Mouse (Mus musculus): Measurements from ENCODE around the gene Ly6g5c.

Ly6g5c gene

GRCm38 (mm10) chr17:35108097-35108496, at the start of gene Ly6g5c:
Gene Ly6g5c, plus strand, starts transcription at chr17:35108279.
- no peak for DNase-seq (ENCODE audit: extremely low read depth, low read depth, low spot score)

- no peak for DNase-seq (ENCODE audit: extremely low read depth, low read depth, low spot score)
These were observed 49.8 kb upstream of the Ly6g5c start for GRCm38 (mm10) chr17:35058316-35058715.

GRCm38 (mm10) chr17:35058911-35059892, 48.9 kb upstream of the Ly6g5c start, which contains the start of gene Ddah2:
Gene Ddah2, plus strand, starts transcription at chr17:35059035.
- DNase-seq (ENCODE audit: extremely low read depth, low read depth, low spot score), result no peak

GRCm38 (mm10) chr17:35060071-35060470, 48.0 kb upstream of the Ly6g5c start:
- no peak for DNase-seq (ENCODE audit: extremely low read depth, low read depth, low spot score)

DNA sequence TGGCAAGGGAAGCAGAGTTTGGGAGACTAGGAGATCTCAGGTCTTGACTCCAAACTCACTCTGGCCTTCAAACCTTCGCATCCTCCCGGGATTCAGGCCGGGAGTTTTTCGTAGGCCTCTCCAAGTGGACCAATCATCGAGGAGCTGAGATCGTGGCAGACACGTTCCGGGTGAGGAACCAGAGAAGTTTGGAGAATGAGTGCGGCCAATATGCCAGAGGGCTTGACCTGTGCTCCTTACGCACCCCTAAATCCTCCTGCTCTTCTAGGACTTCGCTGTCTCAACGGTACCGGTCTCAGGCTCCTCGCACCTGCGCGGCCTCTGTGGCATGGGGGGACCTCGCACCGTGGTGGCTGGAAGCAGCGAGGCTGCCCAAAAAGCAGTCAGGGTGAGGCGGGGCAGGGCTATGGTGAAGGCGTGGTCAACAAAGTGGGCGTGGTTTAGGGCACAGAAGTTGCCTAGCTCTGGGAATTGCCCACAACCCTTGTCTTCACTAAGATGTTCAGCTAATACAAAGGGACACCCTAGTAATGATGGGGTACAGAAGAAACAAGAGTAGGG, 47.3 kb upstream of the Ly6g5c start:
- DNase-seq (ENCODE audit: extremely low read depth, low read depth, low spot score), result no peak

GRCm38 (mm10) chr17:35061299-35061698, 46.8 kb upstream of the Ly6g5c start:
- DNase-seq (ENCODE audit: extremely low read depth, low read depth, low spot score), result no peak

DNA sequence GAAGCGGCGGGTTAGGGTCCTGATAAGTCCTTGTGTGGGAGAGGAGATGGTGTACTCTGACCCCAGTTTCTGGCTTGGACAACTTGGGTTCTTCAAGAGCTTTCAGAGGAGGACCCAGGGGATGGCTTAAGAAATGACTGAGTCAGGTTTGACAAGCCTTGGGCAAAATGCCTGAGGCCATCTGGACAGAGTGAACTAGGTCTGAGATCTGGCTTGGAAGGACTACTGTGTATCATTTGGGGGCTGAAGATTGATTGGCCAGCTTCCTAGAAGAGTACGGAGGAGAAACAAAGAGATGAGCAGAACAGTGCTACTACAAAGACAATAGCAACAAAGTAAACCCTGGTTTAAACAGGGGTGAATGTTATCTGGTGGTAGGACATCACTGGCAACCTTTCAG, 44.6 kb upstream of the Ly6g5c start:
- DNase-seq (ENCODE audit: extremely low read depth, low read depth, low spot score), result no peak

GRCm38 (mm10) chr17:35064378-35064877, 43.7 kb upstream of the Ly6g5c start:
- no peak for DNase-seq (ENCODE audit: extremely low read depth, low read depth, low spot score)

- peak; percentile 91 for DNase-seq (ENCODE audit: extremely low read depth, low read depth, low spot score)
These were observed 42.8 kb upstream of the Ly6g5c start, which contains the start of gene Ly6g6c for GRCm38 (mm10) chr17:35064951-35065947. Gene Ly6g6c, plus strand, starts transcription at chr17:35065388.

DNA sequence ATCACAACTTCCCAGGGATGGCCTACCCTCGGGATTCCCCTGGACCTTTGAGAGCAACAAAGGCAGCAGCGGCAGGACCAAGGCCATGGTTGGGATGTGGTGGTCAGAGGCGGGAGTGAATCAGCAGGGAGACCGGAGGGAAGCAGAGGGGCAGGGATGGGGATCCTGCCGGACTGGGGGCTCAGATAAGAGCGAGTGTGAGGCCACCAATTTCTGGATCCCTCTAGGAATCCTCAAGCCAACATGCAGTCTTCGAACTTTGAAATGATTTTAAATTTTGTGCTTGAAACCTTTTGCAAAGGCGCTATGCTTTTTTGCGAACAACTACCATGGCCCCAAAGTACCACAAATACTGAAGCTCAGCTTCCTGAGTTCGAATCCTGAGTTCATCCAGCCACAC, 42.0 kb upstream of the Ly6g5c start, which contains the start of gene Mpig6b:
TSS of gene Mpig6b (minus strand) at position 101 of the 400 bp plus-strand sequence.
- no peak for DNase-seq (ENCODE audit: extremely low read depth, low read depth, low spot score)

DNA sequence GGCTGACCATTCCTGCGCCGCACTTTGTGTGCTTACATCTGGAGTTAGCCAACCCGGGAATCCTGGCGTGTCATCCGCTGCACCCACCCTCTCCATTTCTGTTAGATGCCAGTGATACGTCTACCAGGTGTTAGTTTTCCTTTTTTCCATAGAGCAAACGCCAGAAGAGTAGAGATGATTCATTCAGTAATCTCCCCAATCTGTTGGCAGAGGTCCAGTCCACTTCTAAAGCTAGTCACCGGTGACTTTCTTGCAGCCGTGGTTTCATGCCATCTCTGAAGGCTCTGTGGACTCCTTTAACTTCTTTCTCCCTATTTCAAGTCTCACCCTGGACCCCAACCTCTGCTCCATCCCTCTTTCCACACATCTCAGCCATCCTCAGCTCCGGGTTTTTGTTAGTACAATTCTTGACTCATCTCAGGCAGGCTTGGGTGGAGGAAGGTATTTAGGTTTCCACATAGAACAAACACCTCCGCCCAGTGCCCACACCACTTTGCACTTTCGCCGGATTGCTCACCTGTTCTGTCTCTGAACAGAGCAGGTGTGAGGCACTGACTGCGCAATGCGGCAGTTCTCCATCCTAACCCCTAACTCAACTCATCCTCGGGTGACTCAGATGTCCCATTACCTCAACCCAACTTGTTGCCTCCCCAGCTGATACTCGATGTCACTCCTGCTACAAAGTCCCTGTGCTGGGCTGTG, 39.7 kb upstream of the Ly6g5c start:
- DNase-seq (ENCODE audit: extremely low read depth, low read depth, low spot score), result peak; percentile 64

- DNase-seq (ENCODE audit: extremely low read depth, low read depth, low spot score), result peak; percentile 72
These were observed 37.4 kb upstream of the Ly6g5c start for GRCm38 (mm10) chr17:35070556-35071229.

GRCm38 (mm10) chr17:35071454-35071853, 36.6 kb upstream of the Ly6g5c start:
- no peak for DNase-seq (ENCODE audit: extremely low read depth, low read depth, low spot score)

GRCm38 (mm10) chr17:35074097-35074496, 34.0 kb upstream of the Ly6g5c start:
- no peak for DNase-seq (ENCODE audit: extremely low read depth, low read depth, low spot score)

GRCm38 (mm10) chr17:35076507-35077176, 31.4 kb upstream of the Ly6g5c start, which contains the start of gene Ly6g6e:
Gene Ly6g6e, plus strand, starts transcription at chr17:35076902.
- no peak for DNase-seq (ENCODE audit: extremely low read depth, low read depth, low spot score)

- no peak for DNase-seq (ENCODE audit: extremely low read depth, low read depth, low spot score)
These were observed 30.8 kb upstream of the Ly6g5c start for GRCm38 (mm10) chr17:35077285-35077684.

DNA sequence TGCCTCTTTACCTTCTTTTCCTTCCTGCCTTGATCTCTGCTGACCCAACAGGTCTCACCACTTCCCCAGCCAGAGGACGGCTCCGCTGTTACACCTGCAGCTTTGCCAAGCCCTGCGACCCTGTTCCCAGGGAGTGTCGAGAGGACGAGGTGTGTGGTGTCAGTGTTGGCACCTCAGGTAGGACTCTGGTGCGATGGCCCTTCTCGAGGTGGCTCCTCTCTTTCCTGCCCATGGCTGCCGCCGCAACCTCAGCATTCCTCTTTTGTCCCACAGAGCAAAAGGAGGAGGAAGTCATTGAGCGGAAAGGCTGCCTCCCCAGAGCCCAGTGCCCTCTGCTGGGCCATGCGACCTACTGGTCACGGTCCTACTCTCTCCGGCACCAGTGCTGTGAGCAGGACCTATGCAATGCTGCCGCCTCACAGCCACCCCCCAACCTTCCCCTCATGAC, 30.3 kb upstream of the Ly6g5c start, which contains the start of gene Ly6g6d:
TSS of gene Ly6g6d (minus strand) at position 280 of the 448 bp plus-strand sequence.
- no peak for DNase-seq (ENCODE audit: extremely low read depth, low read depth, low spot score)

DNA sequence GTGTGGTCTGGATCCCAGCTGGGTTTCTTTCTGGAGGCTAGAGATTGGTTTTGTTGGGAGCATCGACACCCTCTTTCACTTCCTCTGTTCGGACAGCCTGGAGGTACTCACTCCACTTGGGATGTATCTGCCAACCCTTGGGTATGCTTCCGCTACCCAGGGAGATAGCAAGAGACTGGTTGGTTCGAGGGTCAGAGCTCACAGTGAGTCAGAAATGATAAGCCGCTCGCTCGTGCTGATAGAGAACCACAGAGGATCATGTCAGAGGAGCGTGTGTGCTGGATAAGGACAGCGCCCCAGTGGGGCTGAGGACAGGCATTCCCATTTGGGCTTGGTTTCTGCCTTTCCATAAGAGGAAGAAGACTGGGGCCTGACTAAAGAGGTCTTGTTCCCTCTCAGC, 28.3 kb upstream of the Ly6g5c start:
- DNase-seq (ENCODE audit: extremely low read depth, low read depth, low spot score), result no peak

GRCm38 (mm10) chr17:35080248-35080647, 27.8 kb upstream of the Ly6g5c start:
- no peak for DNase-seq (ENCODE audit: extremely low read depth, low read depth, low spot score)

Measured in fat pad, adult 2 months (tissue).